Mouse (Mus musculus) layer of hippocampus, adult 18-20 months (tissue): ENCODE measurements around the gene Gaa. TPM values are rescaled to one million over a fixed set of nuclear protein-coding genes. Genes with fewer than 3 reads are reported as not detected.
"Not testable (repeated sequence)": the region's sequence is repeated elsewhere in the genome, so short reads cannot be mapped to it uniquely, and the experiment has no call there.

Experiments
- DNase-seq, 2 experiments: peaks; one replicate each; pipeline ENCODE4 v3.0.0; 2022; ENCODE audit warnings: low spot score in 2 of 2
- long read RNA-seq: library from polyadenylated mRNA; stranded (forward); transcript quantifications from one replicate; pipeline ENCODE4 v2.0.0, GENCODE M21; 2021
- total RNA-seq, 2 experiments: library from RNA; stranded (reverse); gene quantifications; 2 replicates each; pipeline ENCODE4 v1.2.3; 2021

Gene Gaa
- total RNA-seq: 100 to 1,000 TPM; 347 to 355 TPM
- long read RNA-seq, transcript Gaa-203 (20 exons, 3,633 nt): major isoform, 827 of 1,000 reads
- long read RNA-seq, transcript Gaa-201 (20 exons, 3,363 nt): minor isoform, 52 of 1,000 reads
- long read RNA-seq, partial matches to known transcripts: 72 of 1,000 reads
- long read RNA-seq, other reads (novel, unspliced or antisense): 49 of 1,000 reads

DNA sequence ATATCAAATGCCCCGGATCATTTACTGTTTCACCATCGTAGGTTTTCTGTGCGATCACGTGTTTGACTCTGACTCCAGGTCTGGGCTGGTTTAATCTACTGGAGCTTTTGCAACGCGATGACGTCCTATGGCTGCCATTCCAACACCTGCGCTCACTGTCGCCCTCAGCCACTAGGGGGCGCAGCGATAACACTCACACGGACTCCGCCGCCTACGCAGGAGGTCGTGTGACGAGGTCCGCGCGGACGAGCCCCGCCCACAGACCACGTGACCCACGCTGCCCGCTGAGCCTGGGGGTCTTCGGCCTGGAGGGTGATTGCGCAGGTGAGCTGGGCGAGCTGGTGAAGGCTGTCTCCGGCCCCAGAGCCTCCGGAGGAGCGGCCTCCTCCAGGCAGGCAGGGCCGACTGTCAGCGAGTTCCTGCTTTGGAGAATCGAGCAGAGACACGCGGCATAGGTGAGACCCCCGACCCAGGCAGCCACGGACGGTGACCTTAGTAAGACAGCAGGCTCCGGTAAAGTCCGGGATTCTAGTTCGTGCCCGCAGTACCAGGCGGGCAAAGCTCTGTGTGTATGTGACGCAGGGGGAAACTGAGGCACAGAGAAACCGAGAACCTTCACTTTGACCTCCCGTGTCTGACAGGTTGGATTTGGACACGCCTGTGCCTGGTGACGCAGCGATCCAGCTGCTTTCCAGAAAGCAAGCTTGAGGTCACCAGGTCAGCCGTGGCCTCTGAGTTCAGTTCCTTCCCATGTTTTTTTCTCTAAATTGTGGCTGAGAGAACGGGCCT, at the start of gene Gaa:
Gene Gaa, plus strand, starts transcription at position 120 of the 789 bp plus-strand sequence.
- peak; percentile 89 to 99 for DNase-seq

DNA sequence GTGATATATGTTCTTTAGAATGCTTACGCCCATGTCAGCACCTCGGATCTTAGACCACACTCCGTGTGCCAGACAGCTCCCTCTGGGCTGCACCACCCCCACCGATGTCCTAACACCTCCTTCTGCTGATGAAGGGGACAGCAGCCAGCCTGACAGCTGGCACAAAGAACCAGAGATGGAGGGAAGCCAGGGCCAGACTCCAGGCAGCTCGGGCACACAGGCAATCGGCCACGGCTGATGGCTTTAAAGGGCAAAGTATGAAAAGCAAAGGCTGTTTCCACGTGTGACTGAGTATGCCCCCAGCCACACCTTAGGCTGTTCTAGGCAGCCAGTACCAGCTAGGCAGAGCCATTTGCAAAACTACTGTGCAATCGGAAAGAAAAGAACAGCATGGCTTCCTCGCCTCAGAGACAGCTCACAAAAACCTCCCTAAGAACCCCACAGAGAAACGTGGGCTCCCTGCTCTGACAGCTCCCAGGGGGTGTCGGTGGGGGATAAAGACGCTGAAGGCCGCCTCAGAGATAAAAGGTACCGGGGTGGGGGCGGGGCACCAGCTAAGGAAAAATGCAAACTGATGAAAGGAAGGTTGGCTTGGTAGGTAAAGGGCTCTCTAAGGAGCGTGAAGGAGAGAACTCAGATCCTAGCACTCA, 47.7 kb upstream of the Gaa start:
- DNase-seq: peak in 1 of 2 experiments; percentile 76

DNA sequence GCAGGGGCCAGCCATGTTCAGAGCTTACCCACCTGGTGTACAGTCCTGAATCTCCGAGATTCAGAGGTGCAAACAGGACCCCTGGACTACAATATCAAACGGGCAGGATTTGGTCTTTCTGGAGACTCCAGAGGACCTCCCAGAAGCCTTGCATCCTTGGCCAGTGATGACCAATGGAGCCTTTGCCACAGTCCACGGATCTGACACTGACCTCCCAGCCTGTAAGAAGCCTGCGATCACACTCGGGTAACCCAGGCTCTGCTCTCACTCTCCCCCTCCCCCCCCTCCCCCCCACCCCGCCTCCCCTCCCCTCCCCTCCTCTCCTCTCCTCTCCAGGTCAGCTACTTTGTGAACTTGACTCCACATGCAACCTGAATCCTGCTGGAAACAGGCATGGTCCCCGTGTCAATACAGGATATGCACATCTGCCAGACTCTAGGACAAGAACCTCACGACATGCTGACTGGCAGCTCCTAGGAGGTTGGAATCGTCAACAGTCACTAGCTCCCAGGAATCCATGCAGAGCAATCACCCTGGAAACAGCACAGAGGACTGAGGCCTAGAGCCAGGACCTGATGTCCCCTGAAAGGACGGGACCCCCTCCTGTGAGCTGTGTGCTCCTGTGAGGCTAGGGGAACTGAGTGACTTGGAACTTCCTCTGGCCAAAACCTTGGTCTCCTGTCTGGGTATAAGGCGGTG, 45.7 kb upstream of the Gaa start:
- DNase-seq: no peak

DNA sequence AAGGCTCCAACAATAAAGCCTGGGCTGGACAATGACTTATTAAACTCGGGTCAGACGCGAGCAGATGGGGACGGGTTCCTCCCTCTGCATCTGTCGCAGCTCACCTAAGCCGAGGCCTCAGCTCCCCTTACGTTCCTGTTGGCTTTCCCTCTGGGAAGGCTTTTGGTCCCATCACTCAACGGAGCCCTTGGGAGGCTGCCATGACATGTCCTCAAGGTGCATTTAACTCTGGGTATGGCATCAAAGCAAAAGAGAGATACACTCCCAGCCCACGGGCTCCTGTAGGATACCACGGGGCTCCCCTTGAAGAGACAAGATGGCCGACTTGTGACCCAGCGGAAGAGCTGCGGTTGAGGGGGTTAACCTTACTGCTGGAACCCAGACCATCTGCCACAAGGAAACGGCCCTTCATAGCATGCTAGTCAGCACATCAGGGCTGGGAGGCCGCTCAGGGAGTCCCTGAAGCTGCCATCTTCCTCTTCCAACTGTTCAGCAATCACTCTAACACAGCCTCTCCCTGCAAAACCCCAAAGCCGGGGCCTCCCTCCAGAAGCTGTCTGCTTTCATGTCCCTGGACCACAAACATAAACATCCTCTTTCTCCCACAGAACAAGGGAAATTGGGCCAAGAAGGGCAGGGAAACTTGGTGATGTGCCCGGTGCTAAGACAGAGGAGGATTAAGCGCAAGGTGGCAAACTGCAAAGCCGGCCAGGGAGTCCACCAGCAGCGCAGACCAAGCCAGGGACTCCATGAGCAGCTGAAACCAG, 44.4 kb upstream of the Gaa start:
- no peak for DNase-seq

DNA sequence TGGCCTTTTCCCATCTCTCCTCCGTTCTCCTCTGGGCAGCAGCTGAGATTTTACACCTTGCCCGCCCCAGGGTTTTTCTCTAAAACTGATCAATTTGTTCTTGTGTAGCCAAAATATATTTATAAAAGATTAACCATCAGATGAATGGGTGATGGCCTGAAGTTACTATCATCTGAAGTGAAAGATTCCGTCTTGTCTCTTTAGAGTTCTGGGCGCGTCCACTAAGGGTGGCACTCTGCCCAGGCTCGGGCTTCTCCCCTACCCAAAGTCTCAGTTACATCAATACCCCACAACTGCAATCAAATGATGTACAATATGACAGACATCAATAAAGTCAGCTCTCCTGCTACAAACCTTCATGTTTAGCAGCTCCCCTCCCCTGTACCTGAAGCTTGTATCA, 42.8 kb upstream of the Gaa start:
- no peak for DNase-seq

DNA sequence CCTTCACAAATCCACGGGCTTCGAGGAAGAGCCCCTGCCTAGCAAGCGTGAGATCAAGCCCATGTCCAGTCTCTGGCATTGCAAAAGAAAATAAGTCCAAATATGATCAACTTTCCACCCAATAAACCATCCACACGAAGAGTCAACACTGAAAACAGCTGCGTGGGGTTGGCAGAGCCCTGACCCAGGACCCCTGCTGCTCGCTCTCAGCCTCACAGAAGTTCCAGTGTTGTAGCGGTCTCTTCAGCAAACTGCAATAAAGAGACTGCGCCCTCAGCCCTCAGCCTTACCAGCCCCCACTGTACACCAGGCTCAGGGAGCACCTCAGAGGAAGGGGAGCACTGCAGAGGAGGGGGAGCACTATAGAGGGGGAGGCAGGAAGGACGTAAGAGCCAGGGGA, 42.1 kb upstream of the Gaa start:
- no peak for DNase-seq

DNA sequence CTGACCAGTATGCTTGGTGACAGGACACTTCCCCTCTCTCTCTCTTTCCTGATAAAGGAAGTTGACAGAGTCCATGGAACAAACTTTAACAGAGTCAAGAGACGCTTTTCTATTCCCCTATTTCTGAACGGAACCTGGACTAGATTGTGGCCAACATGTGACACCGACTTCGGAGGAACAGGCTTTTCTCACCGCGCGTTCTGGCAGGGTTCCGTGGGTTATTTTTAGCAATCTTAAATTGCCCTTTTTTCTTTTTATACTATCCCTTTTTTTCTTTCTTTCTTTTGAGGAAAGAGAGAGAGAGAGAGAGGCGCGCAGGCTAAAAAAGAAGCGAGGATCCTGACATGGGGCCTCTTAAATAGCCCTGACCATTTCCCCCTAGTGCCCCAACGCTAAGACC, 40.1 kb upstream of the Gaa start:
- DNase-seq: no peak

DNA sequence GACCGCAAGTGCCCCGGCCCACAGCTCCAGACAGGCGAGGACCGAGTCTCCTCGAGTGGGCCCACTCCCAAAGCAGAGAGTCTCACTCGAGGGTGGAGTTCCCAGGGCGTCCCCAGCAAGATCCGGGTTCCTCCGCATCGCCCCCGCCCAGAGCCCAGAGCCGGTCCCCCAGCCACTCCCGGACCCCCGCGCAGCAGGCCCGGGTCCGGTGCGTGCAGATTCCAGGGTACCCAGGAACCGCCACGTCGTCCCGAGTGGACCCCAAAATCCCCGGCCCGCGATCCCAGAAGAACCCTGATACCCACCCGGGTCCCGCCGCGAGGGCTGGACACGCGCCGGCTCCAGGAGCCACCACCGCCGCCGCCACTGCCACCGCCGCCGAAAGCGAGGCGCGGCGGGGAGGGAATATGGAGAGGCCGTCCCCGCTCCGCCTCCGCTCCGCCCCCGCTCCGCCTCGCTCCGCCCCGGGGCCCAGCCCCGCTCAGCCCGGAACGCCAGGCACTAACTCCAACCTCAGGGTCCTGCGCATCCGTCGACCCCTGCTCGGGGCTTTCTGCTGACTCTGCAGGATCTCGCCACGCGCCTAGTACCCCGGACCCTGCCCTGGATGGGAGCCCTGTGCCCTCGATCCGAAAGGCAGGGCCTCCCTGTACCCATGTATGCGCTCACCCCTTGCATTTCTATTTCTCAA, 39.5 kb upstream of the Gaa start, which contains the start of the genes Tbc1d16 and Ccdc40:
Gene Tbc1d16, minus strand, starts transcription at position 409 of the 691 bp plus-strand sequence.
Gene Ccdc40, plus strand, starts transcription at position 482 of the 691 bp plus-strand sequence.
- peak in 1 of 2 experiments; percentile 54 for DNase-seq

DNA sequence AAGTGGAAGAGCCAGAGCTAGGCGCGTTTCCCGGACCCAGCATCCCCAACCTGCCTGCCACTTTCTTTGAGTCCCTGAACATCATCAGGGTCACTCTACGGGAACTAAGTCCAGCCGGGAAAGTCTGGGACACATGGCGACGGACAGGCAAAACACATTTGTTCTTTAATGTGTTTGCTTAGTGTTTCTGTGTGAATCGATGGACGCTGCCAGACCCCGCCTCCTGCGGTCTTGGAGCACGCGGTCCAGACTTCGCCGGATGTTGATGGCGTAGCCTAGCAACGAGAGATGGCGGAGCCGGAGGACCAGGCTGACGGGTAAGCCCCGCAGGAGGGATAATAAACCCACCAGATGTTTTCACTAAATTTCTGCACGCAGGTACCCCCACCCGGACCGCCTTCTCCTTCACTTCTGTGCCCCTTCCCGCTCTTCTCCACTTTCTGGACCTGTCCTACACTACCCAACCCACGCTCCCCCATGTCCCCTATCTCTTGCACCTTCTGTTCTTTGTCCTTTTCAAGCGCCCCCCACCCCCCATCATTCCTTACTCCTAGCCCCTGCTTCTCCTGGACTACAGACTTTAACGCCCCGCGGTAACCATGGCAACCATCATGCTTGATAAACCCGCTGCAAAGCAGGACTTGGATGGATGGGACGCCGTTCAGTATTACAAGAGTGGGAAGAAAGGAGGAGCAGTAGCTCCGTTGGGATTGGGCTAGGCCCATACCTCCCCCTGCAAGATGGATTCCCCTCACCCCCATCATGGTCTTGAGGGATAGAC, 38.7 kb upstream of the Gaa start:
- DNase-seq: peak in 1 of 2 experiments; percentile 67

DNA sequence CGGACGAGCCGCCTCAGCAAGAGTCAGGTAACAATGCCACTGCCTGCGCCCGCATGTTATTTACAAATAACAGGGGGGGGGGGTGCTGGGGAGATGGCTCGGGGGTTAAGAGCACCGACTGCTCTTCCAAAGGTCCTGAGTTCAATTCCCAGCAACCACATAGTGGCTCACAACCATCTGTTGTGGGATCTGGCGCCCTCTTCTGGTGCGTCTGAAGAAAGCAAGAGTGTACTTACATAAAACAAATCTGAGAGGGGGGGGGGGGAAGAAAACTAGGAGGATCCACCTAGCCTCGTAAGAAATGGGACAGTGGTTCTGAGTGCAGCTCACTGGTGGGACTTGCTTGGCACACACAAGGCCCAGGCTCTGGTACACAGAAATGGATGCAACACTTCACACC, 32.9 kb upstream of the Gaa start:
- no peak for DNase-seq

DNA sequence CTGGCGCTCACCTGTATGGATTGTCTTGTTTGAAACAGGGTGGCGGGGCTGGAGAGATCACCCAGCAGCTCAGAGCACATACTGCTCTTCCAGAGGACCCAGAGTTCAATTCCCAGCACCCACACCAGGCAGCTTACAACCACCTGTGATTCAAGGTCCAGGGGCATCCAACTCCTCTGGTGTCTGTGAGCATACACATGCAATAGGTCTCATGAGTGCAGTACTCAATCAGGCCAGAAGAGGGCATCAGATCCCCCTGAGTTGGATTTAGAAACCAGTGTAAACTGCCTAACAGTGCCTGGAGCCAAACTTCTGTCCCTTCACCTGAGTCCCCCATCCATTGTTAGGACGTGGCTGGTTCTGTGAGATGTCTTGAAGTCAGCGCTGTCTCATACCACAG, 32.1 kb upstream of the Gaa start:
- peak in 1 of 2 experiments; percentile 63 for DNase-seq

DNA sequence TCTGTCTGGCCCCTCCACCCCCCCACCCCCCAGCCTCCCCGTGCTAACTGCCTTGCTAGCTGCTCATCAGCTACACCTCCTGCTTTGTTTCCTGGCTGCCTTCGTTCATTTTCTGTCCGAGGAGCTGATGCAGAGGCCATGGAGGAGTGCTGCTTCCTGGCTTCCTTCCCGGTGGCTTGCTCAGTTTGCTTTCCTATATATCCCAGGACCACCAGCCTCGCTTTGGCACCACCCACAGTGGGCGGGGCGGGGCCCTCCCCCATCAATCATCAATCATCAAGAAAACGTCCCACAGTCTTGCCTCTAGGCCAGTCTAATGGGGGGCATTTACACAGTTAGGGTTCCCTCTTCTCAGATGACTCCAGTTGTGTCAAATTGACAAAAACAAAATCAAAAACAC, 31.3 kb upstream of the Gaa start:
- DNase-seq: no peak

DNA sequence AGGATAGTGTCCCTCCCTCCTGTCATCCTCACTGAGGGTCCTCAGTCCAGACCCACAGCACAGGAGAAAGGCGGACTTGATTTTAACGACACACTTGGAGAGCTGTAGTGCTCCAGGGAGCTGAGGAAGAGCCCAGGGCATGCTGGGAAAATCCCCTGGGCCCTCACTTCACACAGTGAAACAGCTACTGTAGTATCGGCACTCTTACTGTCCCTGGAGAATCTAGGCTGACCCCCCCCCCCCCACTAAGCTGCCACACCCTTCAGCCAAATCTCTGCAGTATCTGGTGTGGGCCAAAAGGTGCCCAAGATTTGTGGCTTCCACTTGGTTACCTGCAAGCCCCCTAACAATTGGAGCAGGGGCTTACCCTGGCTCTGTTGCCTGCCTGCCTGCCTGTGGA, 30.7 kb upstream of the Gaa start:
- DNase-seq: no peak

DNA sequence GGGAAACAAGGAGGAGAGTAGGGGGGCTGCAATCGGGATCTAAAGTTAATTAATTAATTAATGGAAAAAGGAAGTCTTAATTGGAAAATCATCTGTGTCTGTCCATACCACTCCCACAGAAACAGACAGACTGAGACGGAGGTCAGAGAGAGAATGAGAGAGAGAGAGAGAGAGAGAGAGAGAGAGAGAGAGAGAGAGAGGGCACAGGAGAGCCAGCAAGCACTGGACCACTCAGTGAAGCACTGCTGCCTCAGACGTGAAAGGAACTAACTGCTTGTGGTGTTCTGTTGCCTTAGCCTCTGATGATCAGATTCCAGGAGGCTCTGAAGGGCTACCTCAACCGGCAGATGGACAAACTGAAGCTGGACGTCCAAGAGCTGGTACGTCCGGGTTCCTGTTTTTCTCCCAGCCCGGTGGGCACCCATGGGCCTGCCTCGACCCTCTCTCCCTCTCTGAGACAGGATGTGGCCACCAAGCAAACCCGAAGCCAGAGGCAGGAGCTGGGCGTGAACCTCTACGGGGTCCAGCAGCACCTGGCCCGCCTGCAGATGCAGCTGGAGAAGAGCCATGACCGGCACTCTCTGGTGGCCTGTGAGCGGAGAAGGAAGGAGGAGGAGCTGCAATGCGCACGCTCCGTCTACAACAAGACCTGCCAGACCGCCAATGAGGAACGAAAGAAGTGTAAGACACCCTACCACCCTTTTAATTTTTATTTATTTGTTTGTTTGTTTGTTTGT, 30.0 kb upstream of the Gaa start:
- DNase-seq: no peak

DNA sequence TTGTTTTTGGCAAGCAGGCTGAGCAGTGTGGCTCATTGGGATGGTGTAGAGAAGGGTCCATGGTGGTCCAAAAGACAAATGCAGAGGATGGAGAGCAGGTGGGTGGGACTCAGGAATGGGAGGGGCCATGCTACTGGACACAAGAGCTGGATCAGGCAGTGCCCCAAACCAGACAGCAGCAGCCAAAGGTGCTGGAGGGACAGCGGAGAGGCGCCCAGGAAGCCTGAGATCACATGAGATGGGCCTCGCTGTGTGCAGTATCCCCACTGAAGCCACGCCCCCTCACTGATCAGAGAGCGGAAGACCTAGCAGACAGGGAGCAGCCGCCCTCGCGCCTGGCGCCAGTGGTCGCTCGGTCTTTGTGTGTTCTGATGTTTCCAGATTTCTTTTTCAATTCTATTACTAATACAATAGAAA, 29.4 kb upstream of the Gaa start:
- DNase-seq: no peak

DNA sequence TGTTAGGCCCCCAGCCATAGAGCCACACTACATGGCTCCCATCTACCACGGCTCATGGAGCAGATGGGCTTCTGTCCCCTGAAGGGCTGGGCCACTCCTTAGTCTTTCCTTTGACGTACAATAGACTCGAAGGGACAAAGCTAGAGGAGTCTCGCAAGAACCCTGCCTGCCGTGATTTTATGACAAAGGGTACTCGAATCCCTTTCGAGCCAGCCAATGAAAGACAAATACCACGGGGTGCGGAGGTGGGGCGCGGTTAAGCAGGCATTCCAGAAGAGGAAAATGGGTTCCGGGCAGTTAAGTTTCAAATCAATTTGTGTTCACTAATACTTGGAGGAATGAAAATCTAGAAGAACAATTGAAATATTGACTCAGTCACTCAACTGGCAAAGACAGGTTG, 28.2 kb upstream of the Gaa start:
- DNase-seq: no peak

DNA sequence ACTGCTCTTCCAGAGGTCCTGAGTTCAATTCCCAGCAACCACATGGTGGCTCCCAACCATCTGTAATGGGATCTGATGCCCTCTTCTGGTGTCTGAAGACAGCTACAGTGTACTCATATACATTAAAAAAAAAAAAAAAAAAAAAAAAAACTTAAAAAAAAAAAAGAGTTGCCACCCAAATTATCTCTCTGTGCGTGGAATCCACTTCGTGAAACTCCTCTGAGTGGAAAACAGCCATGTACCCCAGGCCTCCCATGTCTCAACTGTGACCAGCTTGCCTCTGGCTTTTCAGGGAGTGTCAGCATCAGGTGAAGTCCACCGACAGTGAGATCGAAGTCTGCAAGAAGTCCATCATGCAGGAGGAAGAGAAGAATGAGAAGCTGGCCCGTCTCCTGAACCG, 22.1 kb upstream of the Gaa start:
- not testable (repeated sequence) for DNase-seq

DNA sequence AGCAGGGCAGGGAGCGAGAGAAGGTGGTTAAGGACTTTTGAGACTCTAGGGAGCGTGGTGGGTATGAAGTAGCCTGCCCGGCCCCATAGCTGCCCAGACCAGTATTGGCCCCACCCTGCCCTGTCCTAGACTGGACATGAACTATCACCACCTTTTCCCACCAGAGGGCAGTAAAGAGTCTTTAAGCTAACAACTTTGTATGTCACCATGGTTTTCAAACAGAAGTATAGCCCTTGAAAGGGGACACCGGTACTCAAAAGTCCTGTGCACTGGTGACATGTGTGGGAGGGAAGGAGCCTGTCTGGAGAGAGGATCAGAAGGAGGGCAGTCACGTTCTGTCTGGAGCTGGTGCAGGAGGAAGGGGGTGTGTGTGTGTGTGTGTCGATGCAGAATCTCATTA, 18.7 kb upstream of the Gaa start:
- DNase-seq: peak in 1 of 2 experiments; percentile 55

DNA sequence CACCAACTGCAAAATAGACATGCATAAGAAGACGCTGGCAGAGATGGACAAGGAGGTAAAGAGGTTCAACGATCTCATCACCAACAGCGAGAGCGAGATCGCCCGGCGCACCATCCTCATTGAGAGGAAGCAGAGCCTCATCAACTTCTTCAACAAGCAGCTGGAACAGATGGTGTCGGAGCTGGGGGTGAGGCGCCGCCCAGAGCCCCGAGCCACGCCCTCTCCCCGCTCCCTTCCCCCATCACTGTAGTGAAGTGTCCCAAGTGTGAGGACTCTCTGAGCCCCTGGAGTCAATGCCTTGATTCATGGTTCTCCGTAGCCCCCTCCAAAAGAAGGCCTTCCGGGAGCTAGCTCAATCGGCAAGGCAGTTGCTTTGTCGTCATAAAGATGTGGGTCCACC, 16.7 kb upstream of the Gaa start:
- DNase-seq: no peak
